Mouse (Mus musculus): ENCODE measurements around the gene Slc2a6. TPM values are rescaled to one million over a fixed set of nuclear protein-coding genes. Genes with fewer than 3 reads are reported as not detected.
A peak's percentile ranks its signal among the peaks of the same experiment; 100 is the strongest.

The Slc2a6 gene
- polyA plus RNA-seq, 1 experiment from 2014 or later, result 0.97 TPM

DNA sequence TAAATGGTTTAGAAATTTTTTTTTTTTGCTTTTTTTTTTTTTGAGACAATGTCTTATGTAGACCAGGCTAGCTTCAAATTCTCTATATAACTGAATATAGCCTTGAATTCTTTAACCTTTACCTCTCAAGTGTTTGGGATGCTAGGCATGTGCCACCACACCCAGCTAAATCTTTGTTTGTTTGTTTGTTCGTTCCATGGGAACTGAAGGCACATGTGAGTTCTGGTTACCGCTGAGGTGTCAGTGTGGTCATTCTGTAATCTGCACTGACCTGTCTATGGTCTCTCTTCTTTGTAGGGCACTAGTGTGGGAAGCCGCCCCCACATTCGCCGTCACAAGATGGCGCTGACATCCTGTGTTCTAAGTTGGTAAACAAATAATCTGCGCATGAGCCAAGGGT, 29.8 kb downstream of the Slc2a6 start:
- Histone ChIP-seq H3K27ac (no peak overlapping the region), H3K4me1 (replicated peaks) (no peaks in the 10 kb centered on the region), H3K9ac (no peak overlapping the region), H3K27me3 (replicated peaks) (no peaks in the 10 kb centered on the region), H3K9me3 (no peaks in the 10 kb centered on the region), H3K4me2 (replicated peaks) (no peak overlapping the region), H3K36me3 (no peaks in the 10 kb centered on the region), H3K4me3 (replicated peaks) (no peak overlapping the region)
- no peak for ATAC-seq
- whole genome bisulfite sequencing, result 94% methylated on average over 7 of the region's 7 CpGs

DNA sequence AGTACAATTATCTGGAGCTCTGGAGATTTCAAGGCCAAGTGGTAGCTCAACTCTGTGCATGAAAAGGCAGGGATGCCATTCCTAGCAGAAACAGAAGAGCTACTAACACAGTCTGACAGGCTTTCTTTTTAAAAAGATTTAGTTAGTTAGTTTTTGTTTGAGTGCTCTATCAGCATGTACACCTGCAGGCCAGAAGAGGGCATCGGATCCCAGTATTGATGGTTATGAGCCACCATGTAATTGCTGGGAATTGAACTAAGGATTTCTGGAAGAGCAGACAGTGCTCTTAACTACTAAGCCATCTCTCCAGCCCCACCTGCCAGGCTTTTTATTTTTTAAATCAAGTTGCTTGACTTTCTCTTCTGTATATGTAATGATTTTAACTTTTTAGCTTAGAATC, 30.3 kb downstream of the Slc2a6 start:
- Histone ChIP-seq H3K27ac (no peak overlapping the region), H3K4me3 (replicated peaks) (no peak overlapping the region), H3K9me3 (no peaks in the 10 kb centered on the region), H3K9ac (no peak overlapping the region), H3K27me3 (replicated peaks) (no peaks in the 10 kb centered on the region), H3K4me2 (replicated peaks) (no peak overlapping the region), H3K36me3 (no peaks in the 10 kb centered on the region), H3K4me1 (replicated peaks) (no peaks in the 10 kb centered on the region)
- WGBS, result 76% methylated on average over 1 of the region's 1 CpGs
- no peak for ATAC-seq

DNA sequence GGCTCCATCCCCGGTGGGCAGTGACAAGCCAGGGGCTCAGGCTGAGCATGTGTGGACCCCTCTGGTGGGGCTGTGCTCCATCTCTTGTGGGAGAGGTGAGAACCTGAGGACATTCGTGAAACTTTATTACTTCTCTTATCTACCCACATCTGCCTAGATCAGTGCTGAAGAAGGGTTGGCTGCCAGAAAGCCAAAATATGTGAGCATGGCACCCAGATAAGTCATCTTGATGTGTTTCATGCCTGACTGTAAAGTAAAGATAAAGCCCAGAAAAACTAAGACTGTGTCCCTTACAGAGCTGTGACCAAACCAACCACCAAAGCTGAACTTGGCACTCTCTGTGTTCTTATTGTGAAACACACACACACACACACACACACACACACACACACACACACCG, 33.9 kb downstream of the Slc2a6 start:
- ATAC-seq, result no peak
- Histone ChIP-seq H3K4me1 (replicated peaks) (no peaks in the 10 kb centered on the region), H3K9me3 (no peaks in the 10 kb centered on the region), H3K27me3 (replicated peaks) (no peaks in the 10 kb centered on the region), H3K9ac (no peak overlapping the region), H3K36me3 (no peaks in the 10 kb centered on the region), H3K4me3 (replicated peaks) (no peak overlapping the region), H3K27ac (no peak overlapping the region), H3K4me2 (replicated peaks) (no peak overlapping the region)
- WGBS, result 66% methylated on average over 3 of the region's 3 CpGs

DNA sequence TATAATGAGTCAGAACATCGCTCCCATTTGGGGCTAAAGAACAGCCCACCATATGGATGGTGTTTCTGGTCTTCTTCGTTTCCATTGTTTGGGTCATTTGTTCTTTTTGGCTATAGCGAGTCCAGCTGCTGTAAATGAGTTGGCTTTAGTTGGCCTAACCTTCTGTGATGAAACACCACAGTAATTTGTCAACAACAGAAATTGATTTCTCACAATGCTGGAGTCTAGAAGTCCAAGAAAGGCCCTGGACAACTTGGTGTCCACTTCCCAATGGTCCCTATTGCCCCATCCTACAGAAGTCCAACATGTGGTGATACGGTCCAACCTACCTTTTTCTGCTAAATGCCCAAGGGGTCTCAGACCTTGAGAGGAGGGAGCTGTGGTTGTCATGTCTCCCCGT, 43.2 kb downstream of the Slc2a6 start:
- Histone ChIP-seq H3K4me3 (replicated peaks) (no peak overlapping the region), H3K9ac (no peak overlapping the region), H3K27ac (no peak overlapping the region), H3K27me3 (replicated peaks) (no peaks in the 10 kb centered on the region), H3K4me2 (replicated peaks) (no peak overlapping the region), H3K9me3 (no peaks in the 10 kb centered on the region), H3K36me3 (no peaks in the 10 kb centered on the region), H3K4me1 (replicated peaks) (no peaks in the 10 kb centered on the region)
- 79% methylated on average over 5 of the region's 5 CpGs for WGBS
- no peak for ATAC-seq

DNA sequence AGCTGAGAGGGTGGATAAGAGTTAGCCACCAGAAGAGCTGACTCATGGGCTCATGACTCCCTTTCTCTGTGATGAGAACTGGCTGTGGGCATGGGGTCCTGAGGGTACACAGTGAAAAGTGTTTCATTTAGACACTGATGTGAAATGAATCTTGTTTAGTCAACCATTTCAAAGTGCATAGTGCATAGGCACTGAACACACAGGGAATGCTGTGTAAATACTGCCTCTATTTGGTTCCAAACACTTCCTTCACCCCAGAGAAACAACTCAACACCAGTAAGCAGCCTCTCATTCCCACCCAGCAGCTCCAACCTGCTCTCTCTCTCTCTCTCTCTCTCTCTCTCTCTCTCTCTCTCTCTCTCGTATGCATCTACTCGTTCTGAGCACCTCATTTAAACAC, 43.6 kb downstream of the Slc2a6 start:
- H3K4me2 ChIP-seq (replicated peaks), result no peak overlapping the region
- no peak overlapping the region for H3K4me3 ChIP-seq (replicated peaks)
- H3K27me3 ChIP-seq (replicated peaks), result no peaks in the 10 kb centered on the region
- 73% methylated on average over 2 of the region's 2 CpGs for WGBS
- H3K36me3 ChIP-seq, result no peaks in the 10 kb centered on the region
- H3K4me1 ChIP-seq (replicated peaks), result no peaks in the 10 kb centered on the region
- no peaks in the 10 kb centered on the region for H3K9me3 ChIP-seq
- no peak for ATAC-seq
- no peak overlapping the region for H3K27ac ChIP-seq
- no peak overlapping the region for H3K9ac ChIP-seq

DNA sequence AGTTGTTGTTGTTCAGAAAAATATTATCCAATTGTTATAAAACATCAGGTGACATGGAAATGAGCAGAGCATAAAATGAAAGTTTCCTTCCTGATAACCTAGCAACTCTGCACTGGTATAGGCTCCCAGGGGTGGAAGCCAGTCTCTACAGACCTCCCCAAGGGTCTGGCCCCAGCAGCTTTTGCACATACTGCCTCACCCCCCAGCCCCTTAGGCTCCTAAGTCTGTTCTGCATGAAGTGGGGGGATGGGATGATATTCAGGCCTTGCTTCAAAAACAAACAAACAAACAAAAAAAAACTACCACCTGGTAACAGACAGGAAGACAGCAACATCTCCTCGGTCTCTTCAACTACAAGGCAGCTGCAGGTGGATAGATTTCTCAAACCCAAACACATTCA, 47.4 kb downstream of the Slc2a6 start:
- no peaks in the 10 kb centered on the region for H3K4me1 ChIP-seq (replicated peaks)
- H3K27me3 ChIP-seq (replicated peaks), result no peaks in the 10 kb centered on the region
- ATAC-seq, result no peak
- H3K36me3 ChIP-seq, result no peaks in the 10 kb centered on the region
- no peak overlapping the region for H3K4me3 ChIP-seq (replicated peaks)
- H3K9ac ChIP-seq, result no peak overlapping the region
- WGBS, result 65% methylated on average over 1 of the region's 1 CpGs
- no peaks in the 10 kb centered on the region for H3K9me3 ChIP-seq
- no peak overlapping the region for H3K27ac ChIP-seq
- no peak overlapping the region for H3K4me2 ChIP-seq (replicated peaks)

DNA sequence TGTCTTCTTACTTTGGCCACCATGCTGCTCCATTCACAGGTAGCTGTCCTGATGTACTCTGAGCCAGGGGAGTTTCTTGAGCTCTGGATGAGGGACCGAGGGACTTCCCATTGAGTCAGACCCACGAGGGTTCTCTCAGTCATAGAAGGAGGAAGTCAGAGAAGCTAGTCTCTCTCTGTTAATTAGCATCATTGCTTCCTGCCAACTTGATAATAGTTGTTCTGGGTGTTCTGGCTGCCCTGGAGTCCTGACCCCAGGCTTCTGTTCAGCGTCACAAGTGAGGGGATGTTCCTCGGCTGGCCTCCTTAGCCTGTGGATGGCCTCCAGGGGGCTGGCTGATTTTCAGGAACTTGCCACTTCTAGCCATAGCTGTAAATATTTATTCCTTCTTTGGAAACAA, 53.8 kb downstream of the Slc2a6 start:
- H3K9ac ChIP-seq, result no peak overlapping the region
- ATAC-seq, result no peak
- 0 out of 2 replicates have a peak, but pooled peaks cover 7% of the 10 kb centered on the region for H3K4me1 ChIP-seq (replicated peaks)
- no peaks in the 10 kb centered on the region for H3K36me3 ChIP-seq
- no peak overlapping the region for H3K27ac ChIP-seq
- no peaks in the 10 kb centered on the region for H3K9me3 ChIP-seq
- H3K4me2 ChIP-seq (replicated peaks), result no peak overlapping the region
- 30% methylated on average over 4 of the region's 4 CpGs for WGBS
- H3K4me3 ChIP-seq (replicated peaks), result no peak overlapping the region
- H3K27me3 ChIP-seq (replicated peaks), result no peaks in the 10 kb centered on the region

DNA sequence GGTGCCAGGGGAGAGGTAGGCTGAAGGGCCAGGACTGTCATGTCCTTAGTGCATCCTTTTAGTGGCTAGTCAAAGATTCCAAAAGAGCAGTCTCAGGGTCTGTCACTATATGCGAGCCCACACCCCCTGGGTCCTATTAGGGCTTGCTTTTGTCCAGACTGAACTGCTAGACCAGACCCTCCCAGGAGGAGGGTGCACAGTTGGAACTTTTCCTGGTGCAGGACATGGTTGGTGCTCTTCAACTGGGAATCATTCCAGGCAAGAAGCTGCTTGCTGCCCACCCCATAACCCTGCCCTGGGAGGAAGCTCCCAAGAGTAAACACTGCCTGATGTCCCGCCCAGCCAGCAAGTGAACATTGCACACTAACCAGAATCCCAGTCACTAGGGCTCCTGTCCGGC, 54.7 kb downstream of the Slc2a6 start, which contains the start of gene Adamts13:
TSS of gene Adamts13 (plus strand) at position 301 of the 400 bp plus-strand sequence.
- Histone ChIP-seq H3K4me2 (replicated peaks) (no peak within 1 kb of the TSS), H3K9ac (no peak within 1 kb of the TSS), H3K27ac (peak within 1 kb of the TSS; percentile 13; the same call in 1 of the 2 replicates), H3K4me3 (replicated peaks) (no peak within 1 kb of the TSS), H3K27me3 (replicated peaks) (no peaks in the 10 kb centered on the region), H3K4me1 (replicated peaks) (0 out of 2 replicates have a peak, but pooled peaks cover 7% of the 10 kb centered on the region), H3K36me3 (no peaks in the 10 kb centered on the region), H3K9me3 (no peaks in the 10 kb centered on the region)
- 42% methylated on average over 3 of the region's 3 CpGs for WGBS
- no peak for ATAC-seq

Other genes with a start within 250 kb of the Slc2a6 start
- gene Abo, start 163.0 kb downstream of the Slc2a6 start, polyA plus RNA-seq (2015; fragmentation: Nextera tagmentation; extraction: Ambion mirVana), result 0.15 TPM in 1 of 2 replicates, not detected in the other
- 23.0 and 24.5 TPM in 2 replicates for gene Surf6, start 125.1 kb downstream of the Slc2a6 start, polyA plus RNA-seq (2015; fragmentation: Nextera tagmentation; extraction: Ambion mirVana)
- 39.0 and 40.6 TPM in 2 replicates for gene Med22, start 117.3 kb downstream of the Slc2a6 start, polyA plus RNA-seq (2015; fragmentation: Nextera tagmentation; extraction: Ambion mirVana)
- gene Rpl7a, start 117.2 kb downstream of the Slc2a6 start, polyA plus RNA-seq (2015; fragmentation: Nextera tagmentation; extraction: Ambion mirVana), result 631 and 647 TPM in 2 replicates
- 41.6 and 42.9 TPM in 2 replicates for gene Surf2, start 111.6 kb downstream of the Slc2a6 start, polyA plus RNA-seq (2015; fragmentation: Nextera tagmentation; extraction: Ambion mirVana)
- 68.7 and 69.3 TPM in 2 replicates for gene Surf1, start 111.5 kb downstream of the Slc2a6 start, polyA plus RNA-seq (2015; fragmentation: Nextera tagmentation; extraction: Ambion mirVana)
- gene Surf4, start 94.1 kb downstream of the Slc2a6 start, polyA plus RNA-seq (2015; fragmentation: Nextera tagmentation; extraction: Ambion mirVana), result 241 and 252 TPM in 2 replicates
- 0.33 TPM in 1 of 2 replicates, not detected in the other for gene Stkld1, start 94.0 kb downstream of the Slc2a6 start, polyA plus RNA-seq (2015; fragmentation: Nextera tagmentation; extraction: Ambion mirVana)
- 45.2 TPM in 2 replicates for gene Rexo4, start 63.6 kb downstream of the Slc2a6 start, polyA plus RNA-seq (2015; fragmentation: Nextera tagmentation; extraction: Ambion mirVana)
- gene Adamts13, start 54.6 kb downstream of the Slc2a6 start, polyA plus RNA-seq (2015; fragmentation: Nextera tagmentation; extraction: Ambion mirVana), result 0.25 and 0.28 TPM in 2 replicates
- gene Cacfd1, start 18.1 kb downstream of the Slc2a6 start, polyA plus RNA-seq (2015; fragmentation: Nextera tagmentation; extraction: Ambion mirVana), result 49.0 and 60.5 TPM in 2 replicates
- 0.15 and 0.24 TPM in 2 replicates for gene Mymk, start 44.2 kb upstream of the Slc2a6 start, polyA plus RNA-seq (2015; fragmentation: Nextera tagmentation; extraction: Ambion mirVana)
- 2.0 and 2.2 TPM in 2 replicates for gene Adamtsl2, start 51.4 kb upstream of the Slc2a6 start, polyA plus RNA-seq (2015; fragmentation: Nextera tagmentation; extraction: Ambion mirVana)
- 0.21 and 0.26 TPM in 2 replicates for gene Fam163b, start 114.5 kb upstream of the Slc2a6 start, polyA plus RNA-seq (2015; fragmentation: Nextera tagmentation; extraction: Ambion mirVana)
- 3.9 and 5.4 TPM in 2 replicates for gene Dbh, start 137.2 kb upstream of the Slc2a6 start, polyA plus RNA-seq (2015; fragmentation: Nextera tagmentation; extraction: Ambion mirVana)
- 9.5 and 9.6 TPM in 2 replicates for gene Sardh, start 220.3 kb upstream of the Slc2a6 start, polyA plus RNA-seq (2015; fragmentation: Nextera tagmentation; extraction: Ambion mirVana)

Data from intestine, embryonic 15.5 days (tissue).